Mouse (Mus musculus): Measurements from ENCODE around the gene Unc79.

- no peak for TF ChIP-seq POLR2A (IDR thresholded peaks at IDR 0.05; ENCODE audit: low read depth, low read length)
- TF ChIP-seq CTCF (conservative IDR thresholded peaks at IDR 0.05; ENCODE audit: insufficient read depth, insufficient read length, low read depth, low read length) = no peak
Measured at GRCm38 (mm10) chr12:103129395-103130248, 181.0 kb downstream of the Unc79 start.
